Mouse (Mus musculus) lung, embryonic 14.5 days (tissue): ENCODE measurements around the gene Adgrl4. TPM values are rescaled to one million over a fixed set of nuclear protein-coding genes. Genes with fewer than 3 reads are reported as not detected.

Experiments
- ATAC-seq: fragments of 200-750 bp; cut with Nextera tagmentation; 2 replicates; pipeline ENCODE4 v1.8.0; 2017; ENCODE audit warnings: mild to moderate bottlenecking, moderate TSS enrichment, moderate library complexity; ENCODE audit not compliant: insufficient read depth
- DNase-seq: peaks from one replicate; pipeline ENCODE4 v3.0.0-alpha.2; 2015
- H3K27ac ChIP-seq: fragments of 300-500 bp; sonication (generic); 2 replicates; pipeline ENCODE4 v1.5.1; 2014; ENCODE audit warnings: low read depth, mild to moderate bottlenecking, moderate library complexity
- H3K27me3 ChIP-seq: fragments of 300-500 bp; sonication (generic); 2 replicates; pipeline ENCODE4 v1.6.1; 2014; ENCODE audit warnings: low read length, control low read depth; ENCODE audit not compliant: insufficient read depth
- H3K36me3 ChIP-seq: fragments of 300-500 bp; sonication (generic); 2 replicates; pipeline ENCODE4 v1.6.1; 2014; ENCODE audit warnings: control low read depth; ENCODE audit not compliant: insufficient read depth
- H3K4me1 ChIP-seq: fragments of 300-500 bp; sonication (generic); 2 replicates; pipeline ENCODE4 v1.6.1; 2014; ENCODE audit warnings: antibody characterized with exemption, control low read depth; ENCODE audit not compliant: insufficient read depth
- H3K4me2 ChIP-seq: fragments of 300-500 bp; sonication (generic); 2 replicates; pipeline ENCODE4 v1.6.1; 2014; ENCODE audit warnings: mild to moderate bottlenecking
- H3K4me3 ChIP-seq: fragments of 300-500 bp; sonication (generic); 2 replicates; pipeline ENCODE4 v1.5.1; 2014; ENCODE audit warnings: low read depth, low read length
- H3K9ac ChIP-seq: fragments of 300-500 bp; sonication (generic); 2 replicates; pipeline ENCODE4 v1.6.1; 2014
- H3K9me3 ChIP-seq: fragments of 300-500 bp; sonication (generic); 2 replicates; pipeline ENCODE4 v1.6.1; 2016; ENCODE audit warnings: low read depth, low read length, control low read depth
- CTCF ChIP-seq: IDR thresholded peaks from 2 replicates; pipeline ENCODE4 v1.5.1; 2016; ENCODE audit warnings: antibody characterized with exemption, low read depth
- WGBS: fragments of 180-500 bp; shearing (Covaris S2); extraction: QIAGEN DNeasy Blood & Tissue Kit; methylation state at CpG from one replicate; pipeline ENCODE4 v1.1.7; 2014; 5-methylcytosine and 5-hydroxymethylcytosine counted together
- polyA plus RNA-seq: library from polyadenylated mRNA; unstranded; fragments of >200 nt; fragmentation: Nextera tagmentation; extraction: Ambion mirVana; gene quantifications from 2 replicates; pipeline ENCODE4 v1.2.1, GENCODE M21; 2014

Adgrl4 gene
- polyA plus RNA-seq, 1 experiment from 2014 or later, result 15.9 TPM

DNA sequence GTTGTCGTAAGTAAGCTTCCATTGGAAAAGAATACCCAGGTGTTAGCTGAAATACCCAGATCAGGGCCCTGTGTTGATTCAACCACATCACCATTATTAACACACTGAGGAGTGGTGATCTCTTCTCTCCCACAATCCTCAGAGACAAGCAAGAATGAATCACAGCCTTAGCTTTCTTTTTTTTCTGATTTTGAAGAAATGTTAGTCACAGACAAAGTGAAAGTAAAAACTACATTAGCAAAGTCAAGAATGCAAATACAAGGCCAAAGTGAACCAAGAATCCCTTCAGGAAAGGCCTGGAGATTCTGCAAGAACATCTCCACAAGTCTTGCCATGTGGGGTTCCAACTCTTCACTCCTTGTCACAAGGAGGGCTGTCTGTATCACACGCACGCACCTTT lies 67.9 kb downstream of the Adgrl4 start:
- no peaks in the 10 kb centered on the region for H3K9me3 ChIP-seq
- no peaks in the 10 kb centered on the region for H3K36me3 ChIP-seq
- no peak overlapping the region for H3K4me2 ChIP-seq
- no peak overlapping the region for H3K4me3 ChIP-seq
- DNase-seq (no peak), ATAC-seq (no peak)
- WGBS, result 82% methylated on average over 3 of the region's 3 CpGs
- H3K9ac ChIP-seq, result no peak overlapping the region
- no peaks in the 10 kb centered on the region for H3K4me1 ChIP-seq
- H3K27me3 ChIP-seq, result no peaks in the 10 kb centered on the region
- TF ChIP-seq CTCF, result no peak
- H3K27ac ChIP-seq, result no peak overlapping the region

DNA sequence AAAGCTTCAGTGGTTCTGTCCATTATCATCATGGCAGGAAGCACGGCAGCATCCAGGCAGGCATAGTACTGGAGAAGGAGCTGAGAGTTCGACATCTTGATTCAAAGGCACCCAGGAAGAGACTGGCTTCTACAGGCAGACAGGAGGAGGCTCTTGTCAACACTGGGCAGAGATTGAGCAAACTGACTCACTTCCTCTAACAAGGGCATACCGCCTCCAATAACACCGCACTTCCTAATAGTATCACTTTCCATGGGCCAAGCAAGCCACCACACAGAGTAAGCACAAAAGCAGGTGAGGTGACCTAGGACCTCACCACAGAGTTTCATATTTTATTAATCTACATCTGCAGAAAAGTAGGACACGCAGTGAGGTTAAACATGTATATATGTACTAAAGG lies 73.5 kb downstream of the Adgrl4 start:
- no peak overlapping the region for H3K4me3 ChIP-seq
- no peak overlapping the region for H3K4me2 ChIP-seq
- TF ChIP-seq CTCF, result no peak
- DNase-seq, result no peak
- no peaks in the 10 kb centered on the region for H3K27me3 ChIP-seq
- ATAC-seq, result no peak
- no peaks in the 10 kb centered on the region for H3K36me3 ChIP-seq
- no peak overlapping the region for H3K27ac ChIP-seq
- H3K9me3 ChIP-seq, result no peaks in the 10 kb centered on the region
- no peak overlapping the region for H3K9ac ChIP-seq
- 92% methylated on average over 5 of the region's 5 CpGs for WGBS
- H3K4me1 ChIP-seq, result no peaks in the 10 kb centered on the region

DNA sequence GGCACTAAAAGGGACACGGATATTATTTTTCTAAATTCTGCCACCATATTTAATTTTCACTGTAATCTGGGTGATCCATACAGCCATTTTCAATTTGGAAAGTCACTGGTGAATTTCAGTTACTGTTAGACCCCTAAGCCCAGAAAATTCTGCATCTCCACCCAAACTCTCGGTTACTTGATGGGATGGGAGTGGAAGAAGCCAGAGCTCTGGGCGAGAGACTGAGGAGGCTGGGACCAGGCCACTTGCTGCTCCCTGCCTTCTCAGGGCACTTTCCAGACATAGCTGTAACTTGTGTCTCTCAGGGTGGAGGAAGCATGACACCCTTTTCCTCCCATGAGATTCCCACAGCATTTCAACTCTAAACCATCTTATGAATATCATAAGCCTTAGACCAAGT lies 109.5 kb downstream of the Adgrl4 start:
- no peak overlapping the region for H3K4me3 ChIP-seq
- TF ChIP-seq CTCF, result no peak
- no peak for ATAC-seq
- H3K4me1 ChIP-seq, result no peaks in the 10 kb centered on the region
- no peak overlapping the region for H3K4me2 ChIP-seq
- no peaks in the 10 kb centered on the region for H3K27me3 ChIP-seq
- H3K27ac ChIP-seq, result no peak overlapping the region
- H3K9ac ChIP-seq, result no peak overlapping the region
- H3K9me3 ChIP-seq, result no peaks in the 10 kb centered on the region
- WGBS, result 81% methylated on average over 3 of the region's 3 CpGs
- H3K36me3 ChIP-seq, result no peaks in the 10 kb centered on the region
- no peak for DNase-seq

DNA sequence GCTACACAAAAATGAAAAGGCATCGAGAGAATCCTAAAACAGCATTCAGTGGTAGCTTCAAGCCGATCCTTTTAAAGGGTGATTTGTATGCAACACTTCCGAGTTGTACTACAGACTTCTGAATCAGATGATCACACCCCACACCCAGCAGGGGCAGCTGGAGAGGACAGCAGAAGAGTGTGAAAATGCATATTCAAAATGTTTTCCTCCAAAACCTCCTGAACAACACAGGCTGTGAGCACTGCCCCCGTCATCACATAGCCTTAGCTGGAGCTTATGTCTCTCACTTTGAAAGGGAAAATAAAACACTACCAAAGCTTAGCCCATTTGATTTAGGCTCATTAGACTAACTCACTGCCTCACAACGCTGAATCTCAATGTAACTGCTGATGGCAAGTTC lies 113.3 kb downstream of the Adgrl4 start:
- WGBS, result 37% methylated on average over 5 of the region's 5 CpGs
- no peak overlapping the region for H3K4me2 ChIP-seq
- peak; percentile 40 for DNase-seq
- no peak overlapping the region for H3K27ac ChIP-seq
- no peak overlapping the region for H3K4me3 ChIP-seq
- peak; percentile 62; the same call in 1 of the 2 replicates for ATAC-seq
- no peaks in the 10 kb centered on the region for H3K27me3 ChIP-seq
- H3K9ac ChIP-seq, result no peak overlapping the region
- no peaks in the 10 kb centered on the region for H3K36me3 ChIP-seq
- TF ChIP-seq CTCF, result no peak
- H3K4me1 ChIP-seq, result no peaks in the 10 kb centered on the region
- no peaks in the 10 kb centered on the region for H3K9me3 ChIP-seq

GRCm38 (mm10) chr3:151556635-151557034 lies 118.9 kb downstream of the Adgrl4 start:
- TF ChIP-seq CTCF, result no peak

DNA sequence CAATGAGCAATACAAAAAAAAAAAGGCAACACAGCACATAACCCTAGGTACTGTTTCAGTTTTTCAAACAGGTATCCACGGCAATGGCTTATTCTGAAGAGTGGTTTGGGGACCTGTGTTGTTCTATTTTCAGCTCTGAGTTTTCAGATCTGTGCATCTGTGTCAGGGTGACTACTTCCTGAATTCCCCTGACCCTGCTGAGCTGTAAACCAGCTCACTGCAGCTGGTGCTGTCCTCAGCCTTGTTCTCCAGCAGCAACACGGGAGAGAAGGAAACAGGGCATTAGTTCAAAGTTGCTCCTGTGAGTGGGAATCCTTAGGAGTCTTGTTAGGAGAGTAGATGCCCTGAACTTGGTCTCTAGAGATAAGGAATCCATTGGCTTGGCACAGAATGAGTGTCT lies 119.4 kb downstream of the Adgrl4 start:
- DNase-seq (no peak), ATAC-seq (no peak)
- no peak for TF ChIP-seq CTCF
- H3K36me3 ChIP-seq, result no peaks in the 10 kb centered on the region
- H3K9ac ChIP-seq, result no peak overlapping the region
- no peaks in the 10 kb centered on the region for H3K4me1 ChIP-seq
- no peak overlapping the region for H3K4me2 ChIP-seq
- H3K9me3 ChIP-seq, result no peaks in the 10 kb centered on the region
- H3K27ac ChIP-seq, result no peak overlapping the region
- H3K4me3 ChIP-seq, result no peak overlapping the region
- no peaks in the 10 kb centered on the region for H3K27me3 ChIP-seq
- WGBS, result 37% methylated on average over 2 of the region's 2 CpGs

More at GRCm38 (mm10) chr3:151556635-151557034, 118.9 kb downstream of the Adgrl4 start:
- DNase-seq, result no peak
- no peaks in the 10 kb centered on the region for H3K36me3 ChIP-seq
- H3K27me3 ChIP-seq, result no peaks in the 10 kb centered on the region
- H3K4me2 ChIP-seq, result no peak overlapping the region
- no peak overlapping the region for H3K27ac ChIP-seq
- no peak overlapping the region for H3K9ac ChIP-seq
- no peak for ATAC-seq
- no peaks in the 10 kb centered on the region for H3K4me1 ChIP-seq
- no peaks in the 10 kb centered on the region for H3K9me3 ChIP-seq
- WGBS, result 81% methylated on average over 2 of the region's 2 CpGs
- H3K4me3 ChIP-seq, result no peak overlapping the region

GRCm38 (mm10) chr3:151557607-151558006 lies 119.9 kb downstream of the Adgrl4 start:
- no peaks in the 10 kb centered on the region for H3K36me3 ChIP-seq
- H3K4me2 ChIP-seq, result no peak overlapping the region
- DNase-seq (no peak), ATAC-seq (no peak)
- no peak overlapping the region for H3K9ac ChIP-seq
- no peaks in the 10 kb centered on the region for H3K4me1 ChIP-seq
- 55% methylated on average over 5 of the region's 5 CpGs for WGBS
- no peaks in the 10 kb centered on the region for H3K9me3 ChIP-seq
- no peak overlapping the region for H3K4me3 ChIP-seq
- no peak for TF ChIP-seq CTCF
- no peak overlapping the region for H3K27ac ChIP-seq
- H3K27me3 ChIP-seq, result no peaks in the 10 kb centered on the region

GRCm38 (mm10) chr3:151558374-151558773 lies 120.7 kb downstream of the Adgrl4 start:
- no peaks in the 10 kb centered on the region for H3K9me3 ChIP-seq
- H3K27me3 ChIP-seq, result no peaks in the 10 kb centered on the region
- no peak for DNase-seq
- no peak for ATAC-seq
- WGBS, result 74% methylated on average over 4 of the region's 4 CpGs
- no peaks in the 10 kb centered on the region for H3K36me3 ChIP-seq
- H3K27ac ChIP-seq, result no peak overlapping the region
- TF ChIP-seq CTCF, result no peak
- H3K4me3 ChIP-seq, result no peak overlapping the region
- H3K9ac ChIP-seq, result no peak overlapping the region
- no peaks in the 10 kb centered on the region for H3K4me1 ChIP-seq
- H3K4me2 ChIP-seq, result no peak overlapping the region
